Mouse (Mus musculus) MEL (cell line): ENCODE results near the gene Rnase13. TPM values are rescaled to one million over a fixed set of nuclear protein-coding genes. Genes with fewer than 3 reads are reported as not detected.
A peak's percentile ranks its signal among the peaks of the same experiment; 100 is the strongest.

Experiments used
- DNase-seq: peaks from one replicate; pipeline ENCODE4 v3.0.0; 2011; ENCODE audit warnings: low read depth, low spot score
- H3K27ac ChIP-seq: 2 replicates; pipeline ENCODE4 v1.5.1; 2012; ENCODE audit warnings: low read depth, mild to moderate bottlenecking, control low read depth, low read length, moderate library complexity; ENCODE audit not compliant: control insufficient read depth
- H3K27me3 ChIP-seq, 2 experiments: fragments of 150-350 bp in 1 of 2; sonication (generic) in 1 of 2; 2 replicates each; pipeline ENCODE4 v1.6.1; 2012; ENCODE audit warnings: low read length in 2 of 2, mild to moderate bottlenecking in 2 of 2, improper control_type of control experiment in 1 of 2, moderate library complexity in 1 of 2; ENCODE audit not compliant: insufficient read depth in 2 of 2, control insufficient read depth in 1 of 2
- H3K36me3 ChIP-seq, 2 experiments: 2 replicates each; pipeline ENCODE4 v1.6.1; 2012 to 2014; ENCODE audit warnings: low read length in 2 of 2, improper control_type of control experiment in 1 of 2, inconsistent platforms in 1 of 2, mild to moderate bottlenecking in 1 of 2; ENCODE audit not compliant: insufficient read depth in 2 of 2, control insufficient read depth in 1 of 2
- H3K4me1 ChIP-seq, 2 experiments: fragments of 150-350 bp in 1 of 2; sonication (generic) in 1 of 2; 2 replicates each; pipeline ENCODE4 v1.6.1; 2012; ENCODE audit warnings: low read length in 2 of 2, improper control_type of control experiment in 1 of 2, mild to moderate bottlenecking in 1 of 2; ENCODE audit not compliant: insufficient read depth in 2 of 2, control insufficient read depth in 1 of 2
- H3K4me3 ChIP-seq, 2 experiments: fragments of 150-350 bp in 1 of 2; sonication (generic) in 1 of 2; 2 replicates each; pipeline ENCODE4 v1.5.1; 2012; ENCODE audit warnings: low read depth in 2 of 2, low read length in 2 of 2, mild to moderate bottlenecking in 2 of 2, moderate library complexity in 2 of 2, control low read depth in 1 of 2, improper control_type of control experiment in 1 of 2; ENCODE audit not compliant: control insufficient read depth in 1 of 2, insufficient read depth in 1 of 2
- H3K79me2 ChIP-seq: 2 replicates; pipeline ENCODE4 v1.6.1; 2012; ENCODE audit warnings: mild to moderate bottlenecking, low read length, moderate library complexity; ENCODE audit not compliant: control insufficient read depth, poor library complexity, insufficient read depth
- H3K9ac ChIP-seq: 2 replicates; pipeline ENCODE4 v1.6.1; 2012; ENCODE audit warnings: low read depth, mild to moderate bottlenecking, control low read depth, low read length, moderate library complexity; ENCODE audit not compliant: control insufficient read depth, poor library complexity, severe bottlenecking
- H3K9me3 ChIP-seq: fragments of 150-350 bp; sonication (generic); replicated peaks from 2 replicates; pipeline ENCODE4 v1.6.1; 2012; ENCODE audit warnings: mild to moderate bottlenecking, low read length, improper control_type of control experiment, moderate library complexity; ENCODE audit not compliant: insufficient read depth
- BHLHE40 ChIP-seq: IDR thresholded peaks from 2 replicates; pipeline ENCODE4 v1.6.1; 2012; ENCODE audit warnings: low read depth, mild to moderate bottlenecking, inconsistent platforms, low read length, improper control_type of control experiment, borderline replicate concordance
- CHD1 ChIP-seq: IDR thresholded peaks from 2 replicates; pipeline ENCODE4 v1.6.1; 2012; ENCODE audit warnings: low read depth, mild to moderate bottlenecking, inconsistent platforms, low read length, improper control_type of control experiment
- CTCF ChIP-seq, 3 experiments: IDR thresholded peaks in 2 of 3; conservative IDR thresholded peaks in 1 of 3; 2 replicates each; pipeline ENCODE4 v1.5.1; 2011 to 2012; ENCODE audit warnings: low read length in 3 of 3, low read depth in 2 of 3, mild to moderate bottlenecking in 2 of 3, improper control_type of control experiment in 1 of 3, inconsistent platforms in 1 of 3, mixed read lengths in 1 of 3, moderate library complexity in 1 of 3; ENCODE audit not compliant: control insufficient read depth in 1 of 3, insufficient read depth in 1 of 3, poor library complexity in 1 of 3, severe bottlenecking in 1 of 3
- E2F4 ChIP-seq: IDR thresholded peaks from 2 replicates; pipeline ENCODE4 v1.6.1; 2011; ENCODE audit warnings: low read depth, low read length, improper control_type of control experiment, borderline replicate concordance
- ELF1 ChIP-seq: IDR thresholded peaks from 2 replicates; pipeline ENCODE4 v1.6.1; 2014; ENCODE audit warnings: low read depth, mild to moderate bottlenecking, inconsistent platforms, low read length, improper control_type of control experiment, moderate library complexity
- GATA1 ChIP-seq: IDR thresholded peaks from 2 replicates; pipeline ENCODE4 v1.6.1; 2011; ENCODE audit warnings: low read depth, low read length, improper control_type of control experiment
- KAT2A ChIP-seq: conservative IDR thresholded peaks from 2 replicates; pipeline ENCODE4 v1.6.1; 2012; ENCODE audit warnings: low read depth, low read length, improper control_type of control experiment, inconsistent platforms
- MXI1 ChIP-seq: IDR thresholded peaks from 2 replicates; pipeline ENCODE4 v1.6.1; 2011; ENCODE audit warnings: mild to moderate bottlenecking, low read depth, low read length, improper control_type of control experiment
- MYC ChIP-seq: IDR thresholded peaks from 2 replicates; pipeline ENCODE4 v1.6.1; 2011; ENCODE audit warnings: low read depth, mild to moderate bottlenecking, low read length, improper control_type of control experiment, moderate library complexity
- NELFE ChIP-seq: IDR thresholded peaks from 2 replicates; pipeline ENCODE4 v1.6.1; 2011; ENCODE audit warnings: low read depth, low read length, improper control_type of control experiment
- RAD21 ChIP-seq: IDR thresholded peaks from 2 replicates; pipeline ENCODE4 v1.6.1; 2011; ENCODE audit warnings: mild to moderate bottlenecking, low read depth, low read length, improper control_type of control experiment
- RCOR1 ChIP-seq: IDR thresholded peaks from 2 replicates; pipeline ENCODE4 v1.6.1; 2012; ENCODE audit warnings: low read depth, mild to moderate bottlenecking, inconsistent platforms, low read length, improper control_type of control experiment
- SIN3A ChIP-seq: IDR thresholded peaks from 2 replicates; pipeline ENCODE4 v1.6.1; 2012; ENCODE audit warnings: low read length, improper control_type of control experiment, inconsistent platforms
- TBP ChIP-seq: IDR thresholded peaks from 2 replicates; pipeline ENCODE4 v1.8.0; 2011; ENCODE audit warnings: low read depth, low read length, improper control_type of control experiment
- TCF12 ChIP-seq: IDR thresholded peaks from 2 replicates; pipeline ENCODE4 v1.6.1; 2014; ENCODE audit warnings: low read depth, mild to moderate bottlenecking, inconsistent platforms, low read length, improper control_type of control experiment, moderate library complexity
- UBTF ChIP-seq: IDR thresholded peaks from 2 replicates; pipeline ENCODE4 v1.6.1; 2012; ENCODE audit warnings: low read depth, mild to moderate bottlenecking, inconsistent platforms, low read length, improper control_type of control experiment, moderate library complexity, borderline replicate concordance; ENCODE audit not compliant: insufficient read depth
- USF1 ChIP-seq: IDR thresholded peaks from 2 replicates; pipeline ENCODE4 v1.6.1; 2014; ENCODE audit warnings: low read depth, mild to moderate bottlenecking, inconsistent platforms, low read length, improper control_type of control experiment, moderate library complexity
- ZMIZ1 ChIP-seq: IDR thresholded peaks from 2 replicates; pipeline ENCODE4 v1.6.1; 2012; ENCODE audit warnings: low read depth, mild to moderate bottlenecking, inconsistent platforms, low read length, improper control_type of control experiment, moderate library complexity
- ZNF384 ChIP-seq: IDR thresholded peaks from 2 replicates; pipeline ENCODE4 v1.6.1; 2012; ENCODE audit warnings: low read depth, mild to moderate bottlenecking, inconsistent platforms, low read length, improper control_type of control experiment
- polyA plus RNA-seq, 2 experiments: library from polyadenylated mRNA; stranded (reverse) in 1 of 2; unstranded in 1 of 2; fragments of >175 nt in 1 of 2; fragments of >200 nt in 1 of 2; gene quantifications; 2 replicates each; pipeline versions ENCODE4 v1.2.1 to v1.2.4; 2012; ENCODE audit warnings: low replicate concordance in 2 of 2, low read depth in 1 of 2; ENCODE audit not compliant: insufficient read length in 2 of 2, insufficient read depth in 1 of 2, missing spikeins in 1 of 2
- total RNA-seq: library from RNA; depleted of rRNA; stranded (reverse); fragments of 300-350 nt; gene quantifications from 2 replicates; pipeline ENCODE4 v1.2.3, GENCODE M21; 2012; rRNA removed

Gene Rnase13
- total and polyA plus RNA-seq, 3 experiments, result not detected

DNA sequence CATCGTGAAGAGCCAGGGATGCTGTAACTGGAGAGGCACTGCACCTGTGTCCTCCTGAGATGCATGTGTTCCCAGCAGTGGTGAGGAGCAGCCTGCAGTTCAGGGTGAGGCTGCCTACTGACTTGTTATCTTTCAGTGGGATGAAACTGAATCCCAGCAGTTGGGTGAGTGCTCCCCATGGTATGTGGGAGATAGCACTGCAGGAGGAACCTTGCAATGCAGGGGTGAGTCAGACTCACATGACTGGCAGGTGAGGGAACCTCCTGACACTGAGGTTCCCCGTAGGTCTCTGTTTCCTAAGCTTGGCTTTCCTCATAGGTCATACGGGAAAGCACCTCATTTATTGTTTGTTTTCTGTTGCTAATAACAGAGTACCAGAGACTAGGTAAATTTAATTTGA, 45.1 kb downstream of the Rnase13 start:
- H3K36me3 ChIP-seq, result no peaks in the 10 kb centered on the region
- no peak overlapping the region for H3K9ac ChIP-seq
- H3K27me3 ChIP-seq, result no peaks in the 10 kb centered on the region; a peak in 1 of 4 replicates
- TF ChIP-seq MYC, result no peak
- TF ChIP-seq E2F4, result no peak
- no peak for TF ChIP-seq ELF1
- TF ChIP-seq CHD1, result no peak
- TF ChIP-seq TCF12, result no peak
- TF ChIP-seq GATA1, result no peak
- no peak for TF ChIP-seq UBTF
- no peak for TF ChIP-seq ZMIZ1
- TF ChIP-seq USF1, result no peak
- no peak for TF ChIP-seq RCOR1
- no peak for TF ChIP-seq SIN3A
- TF ChIP-seq RAD21, result no peak
- no peak for TF ChIP-seq MXI1
- TF ChIP-seq ZNF384, result no peak
- TF ChIP-seq TBP, result no peak
- no peak for TF ChIP-seq BHLHE40
- no peak for TF ChIP-seq CTCF (IDR thresholded peaks at IDR 0.05 in 2 of 3, conservative IDR thresholded peaks at IDR 0.05 in 1 of 3; ENCODE audit: control insufficient read depth in 1 of 3, insufficient read depth in 1 of 3, low read depth in 2 of 3, low read length in 3 of 3, poor library complexity in 1 of 3, severe bottlenecking in 1 of 3)
- no peak for TF ChIP-seq KAT2A
- TF ChIP-seq, all 39 proteins: peak for 0
- no peak overlapping the region for H3K4me3 ChIP-seq
- H3K4me1 ChIP-seq, result no peaks in the 10 kb centered on the region
- no peaks in the 10 kb centered on the region for H3K79me2 ChIP-seq
- H3K27ac ChIP-seq, result no peak overlapping the region
- DNase-seq, result no peak
- H3K9me3 ChIP-seq, result no peaks in the 10 kb centered on the region

DNA sequence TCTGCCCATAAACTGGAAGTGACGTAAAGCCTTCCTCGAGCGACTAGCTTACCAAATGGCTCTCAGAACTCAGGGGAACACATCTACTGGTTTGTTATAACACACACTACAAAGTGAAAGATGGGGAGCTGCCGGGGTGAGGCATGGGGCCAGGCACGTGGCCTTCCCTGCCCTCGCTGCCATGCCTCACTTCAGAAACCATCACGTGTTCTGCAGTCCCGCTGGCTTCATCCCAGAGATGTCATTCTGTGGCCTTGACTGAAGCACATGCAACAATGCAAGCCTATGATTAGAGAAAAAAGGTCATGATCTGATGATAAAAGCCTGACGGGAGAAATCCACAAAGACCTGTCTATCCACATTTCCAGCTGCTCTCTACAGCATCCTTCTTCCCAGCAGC, 50.8 kb downstream of the Rnase13 start:
- Histone ChIP-seq H3K9me3 (no peaks in the 10 kb centered on the region), H3K9ac (no peak overlapping the region), H3K27me3 (peaks cover 0 to 1% of the 10 kb centered on the region in 2 experiments; a peak in 2 of 4 replicates), H3K4me3 (no peak overlapping the region), H3K27ac (no peak overlapping the region), H3K36me3 (no peaks in the 10 kb centered on the region), H3K4me1 (peaks cover 0 to 6% of the 10 kb centered on the region in 2 experiments; a peak in 2 of 4 replicates), H3K79me2 (no peaks in the 10 kb centered on the region)
- TF ChIP-seq NELFE (no peak), UBTF (no peak), ZNF384 (no peak), TBP (no peak)
- DNase-seq, result peak; percentile 1

Other genes starting within 250 kb of the Rnase13 start
- gene Gm17079, start 227.3 kb downstream of the Rnase13 start, total RNA-seq, result not detected in 2 replicates
- not detected for gene Gm17079, start 227.3 kb downstream of the Rnase13 start, polyA plus RNA-seq
- gene Gm5800, start 205.6 kb downstream of the Rnase13 start, total RNA-seq, result not detected in 2 replicates
- not detected for gene Gm5800, start 205.6 kb downstream of the Rnase13 start, polyA plus RNA-seq
- not detected in 2 replicates for gene Ang4, start 149.2 kb downstream of the Rnase13 start, total RNA-seq
- not detected for gene Ang4, start 149.2 kb downstream of the Rnase13 start, polyA plus RNA-seq
- gene AY358078, start 122.7 kb downstream of the Rnase13 start, total RNA-seq, result not detected in 2 replicates
- gene AY358078, start 122.7 kb downstream of the Rnase13 start, polyA plus RNA-seq, result not detected
- gene Ear6, start 69.1 kb downstream of the Rnase13 start, total RNA-seq, result not detected in 2 replicates
- not detected for gene Ear6, start 69.1 kb downstream of the Rnase13 start, polyA plus RNA-seq
- 26.1 and 28.3 TPM in 2 replicates for gene Mettl17, start 37.9 kb downstream of the Rnase13 start, total RNA-seq
- 10 to 100 TPM in 1 of 2 experiments, not detected in 1; 54.4 TPM for gene Mettl17, start 37.9 kb downstream of the Rnase13 start, polyA plus RNA-seq
- gene Slc39a2, start 29.9 kb downstream of the Rnase13 start, total RNA-seq, result 0.07 TPM in 1 of 2 replicates, not detected in the other
- gene Slc39a2, start 29.9 kb downstream of the Rnase13 start, polyA plus RNA-seq, result under 1 TPM in 1 of 2 experiments, not detected in 1; 0.07 TPM
- gene Ndrg2, start 8.6 kb downstream of the Rnase13 start, total RNA-seq, result 11.2 and 17.0 TPM in 2 replicates
- gene Ndrg2, start 8.6 kb downstream of the Rnase13 start, polyA plus RNA-seq, result 10 to 100 TPM in 1 of 2 experiments, not detected in 1; 48.6 TPM
- not detected in 2 replicates for gene Tppp2, start 4.3 kb downstream of the Rnase13 start, total RNA-seq
- not detected for gene Tppp2, start 4.3 kb downstream of the Rnase13 start, polyA plus RNA-seq
- 6.4 and 9.9 TPM in 2 replicates for gene Arhgef40, start 61.9 kb upstream of the Rnase13 start, total RNA-seq
- gene Arhgef40, start 61.9 kb upstream of the Rnase13 start, polyA plus RNA-seq, result 100 to 1,000 TPM in 1 of 2 experiments, 10 to 100 TPM in 1; 37.5 to 150 TPM
- gene Tmem253, start 92.9 kb upstream of the Rnase13 start, total RNA-seq, result 0.39 and 0.46 TPM in 2 replicates
- 1 to 10 TPM in 1 of 2 experiments, not detected in 1; 3.6 TPM for gene Tmem253, start 92.9 kb upstream of the Rnase13 start, polyA plus RNA-seq
- gene Zfp219, start 98.0 kb upstream of the Rnase13 start, total RNA-seq, result 32.1 and 36.3 TPM in 2 replicates
- 10 to 100 TPM in 1 of 2 experiments, not detected in 1; 46.9 TPM for gene Zfp219, start 98.0 kb upstream of the Rnase13 start, polyA plus RNA-seq
- not detected in 2 replicates for gene Olfr221, start 119.7 kb upstream of the Rnase13 start, total RNA-seq
- not detected for gene Olfr221, start 119.7 kb upstream of the Rnase13 start, polyA plus RNA-seq
- gene Hnrnpc, start 181.3 kb upstream of the Rnase13 start, total RNA-seq, result 272 and 346 TPM in 2 replicates
- gene Hnrnpc, start 181.3 kb upstream of the Rnase13 start, polyA plus RNA-seq, result 1,000 to 10,000 TPM in 1 of 2 experiments, 100 to 1,000 TPM in 1; 626 to 3,096 TPM
- 3.7 and 4.8 TPM in 2 replicates for gene Rpgrip1, start 187.9 kb upstream of the Rnase13 start, total RNA-seq
- gene Rpgrip1, start 187.9 kb upstream of the Rnase13 start, polyA plus RNA-seq, result 10 to 100 TPM in 1 of 2 experiments, not detected in 1; 36.0 TPM